Mouse (Mus musculus) cortical plate, adult 2 months (tissue): Measurements from ENCODE around the gene Pdcd6.

ENCODE experiments used
- CTCF ChIP-seq: fragments of 200-500 bp; IDR thresholded peaks from 2 replicates; pipeline ENCODE4 v1.5.1; 2011; ENCODE audit warnings: mild to moderate bottlenecking, control low read depth, low read length; ENCODE audit not compliant: insufficient read depth; ENCODE audit errors: extremely low read depth
- POLR2A ChIP-seq: fragments of 200-500 bp; IDR thresholded peaks from 2 replicates; pipeline ENCODE4 v1.6.1; 2011; ENCODE audit warnings: mild to moderate bottlenecking, low read length, control low read depth; ENCODE audit not compliant: insufficient read depth; ENCODE audit errors: extremely low read depth

DNA sequence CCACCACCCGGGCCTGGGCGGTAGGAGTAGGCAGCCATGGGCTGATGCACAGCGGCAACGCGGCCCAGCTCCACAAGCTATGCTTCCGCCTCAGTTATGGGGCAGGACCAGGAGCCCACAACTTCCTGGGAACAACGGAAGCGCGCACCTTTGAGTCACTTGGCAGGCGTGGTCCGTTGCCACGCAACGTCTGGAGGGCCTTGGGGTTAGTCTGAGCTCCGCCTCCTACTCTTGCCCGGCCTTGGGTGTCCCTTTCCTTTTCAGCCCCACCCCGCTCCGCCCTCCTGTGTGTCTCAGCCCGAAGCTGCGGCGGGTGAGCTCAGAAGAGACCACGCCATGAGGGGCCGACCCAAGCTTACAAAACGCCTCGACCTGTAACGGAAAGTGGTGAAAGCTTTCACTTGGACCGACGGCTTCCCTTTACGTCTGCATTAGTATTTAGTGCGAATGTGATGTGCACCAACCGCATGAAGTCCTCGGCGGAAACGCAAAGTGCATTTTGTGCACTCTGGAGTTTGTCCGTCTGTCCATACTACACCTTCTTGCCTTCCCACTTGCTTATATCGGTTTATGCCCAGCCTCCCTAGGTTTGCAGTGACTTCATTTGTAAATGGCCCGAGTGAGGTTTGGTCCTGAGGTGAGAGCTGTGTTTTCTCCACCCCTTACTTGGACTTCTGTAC, at the start of gene Pdcd6:
- TF ChIP-seq POLR2A (peak; percentile 91), CTCF (no peak)
